Mouse (Mus musculus) right cerebral cortex, postnatal 14 days (tissue): Measurements from ENCODE around the gene Elf1.
"Not testable (repeated sequence)": the region's sequence is repeated elsewhere in the genome, so short reads cannot be mapped to it uniquely, and the experiment has no call there.

Source experiments
- DNase-seq: peaks from one replicate; pipeline ENCODE4 v3.0.0; 2022

Gene Elf1

GRCm38 (mm10) chr14:79521471-79522117 is 40.6 kb downstream of the Elf1 start:
- DNase-seq, result no peak

- no peak for DNase-seq
Observed at GRCm38 (mm10) chr14:79522387-79522786, 41.4 kb downstream of the Elf1 start.

- not testable (repeated sequence) for DNase-seq
Observed at GRCm38 (mm10) chr14:79526106-79526505, 45.1 kb downstream of the Elf1 start.

DNA sequence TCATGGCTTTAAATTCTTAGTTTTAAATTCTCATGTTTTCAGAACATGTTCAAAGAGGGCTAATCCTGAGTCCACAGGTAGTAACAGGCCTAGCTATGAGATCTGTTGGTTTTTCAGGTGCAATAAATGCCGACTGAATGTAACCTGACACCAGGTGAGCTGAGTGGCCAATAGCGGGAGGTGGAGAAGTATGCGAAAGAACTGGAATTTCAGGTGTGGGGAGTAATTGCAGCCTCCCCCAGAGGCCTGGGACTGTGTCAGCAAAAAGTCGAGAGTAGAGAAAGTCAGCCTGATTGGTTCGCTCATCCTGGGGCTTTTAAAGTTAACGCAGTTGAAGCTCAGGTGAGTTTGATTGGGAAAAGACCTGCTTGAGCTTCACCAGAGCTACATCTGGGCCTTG is 46.7 kb downstream of the Elf1 start:
- no peak for DNase-seq

GRCm38 (mm10) chr14:79529581-79530554 is 48.9 kb downstream of the Elf1 start:
- DNase-seq, result no peak

DNA sequence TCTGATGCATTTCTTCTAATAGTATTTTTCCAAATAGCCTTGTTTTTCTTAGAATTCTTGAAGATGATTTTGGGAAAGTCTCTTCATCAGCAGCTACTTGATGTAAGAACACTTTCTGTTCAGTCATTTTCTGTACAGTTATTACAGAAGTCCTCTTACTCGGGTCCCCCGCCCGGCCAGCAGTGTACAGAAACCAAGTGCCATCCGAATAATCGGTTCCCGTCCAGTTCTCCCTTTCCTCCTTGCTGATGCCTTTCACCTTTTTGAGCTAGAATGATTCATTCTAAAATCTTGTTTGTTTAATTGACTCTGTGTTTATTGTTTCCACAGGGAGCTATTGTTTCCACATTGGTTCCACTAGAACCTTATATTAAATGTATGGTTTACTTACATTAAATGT is 49.8 kb downstream of the Elf1 start:
- DNase-seq, result no peak

DNA sequence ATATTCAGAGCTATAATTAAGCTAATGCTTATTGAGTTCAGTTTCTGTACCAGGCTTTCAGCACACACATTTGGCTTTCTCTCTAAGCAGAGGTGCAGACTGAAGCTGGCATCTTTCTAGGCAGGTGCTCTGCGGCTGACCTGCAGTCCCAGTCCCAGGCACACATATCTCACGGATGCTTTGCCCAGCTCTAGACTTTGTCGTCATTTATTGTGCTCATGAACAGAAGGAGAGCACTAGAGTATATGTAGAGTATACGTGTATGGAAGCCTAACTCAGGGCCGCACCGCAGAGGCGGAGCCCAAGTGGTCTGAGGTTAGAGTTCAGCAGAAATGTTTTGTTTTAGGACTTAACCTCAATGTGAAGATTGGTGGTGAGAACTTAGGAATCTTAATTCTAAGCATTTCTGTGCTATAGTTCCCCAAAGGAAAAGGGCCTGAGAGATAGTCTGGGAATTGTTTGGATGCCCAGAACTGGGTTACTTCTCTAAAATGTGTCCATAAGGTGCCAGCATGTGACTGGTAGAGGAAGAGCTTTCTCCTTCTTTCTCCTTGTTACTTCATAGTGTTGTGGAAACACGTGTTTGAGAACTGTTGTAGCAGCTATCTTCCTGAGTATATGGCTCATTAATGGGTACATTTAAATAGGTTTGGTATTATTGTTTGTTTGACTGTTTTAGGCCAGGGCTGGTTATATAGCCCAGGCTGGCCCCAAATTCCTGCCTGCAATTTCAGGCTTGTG is 51.2 kb downstream of the Elf1 start:
- DNase-seq, result no peak

DNA sequence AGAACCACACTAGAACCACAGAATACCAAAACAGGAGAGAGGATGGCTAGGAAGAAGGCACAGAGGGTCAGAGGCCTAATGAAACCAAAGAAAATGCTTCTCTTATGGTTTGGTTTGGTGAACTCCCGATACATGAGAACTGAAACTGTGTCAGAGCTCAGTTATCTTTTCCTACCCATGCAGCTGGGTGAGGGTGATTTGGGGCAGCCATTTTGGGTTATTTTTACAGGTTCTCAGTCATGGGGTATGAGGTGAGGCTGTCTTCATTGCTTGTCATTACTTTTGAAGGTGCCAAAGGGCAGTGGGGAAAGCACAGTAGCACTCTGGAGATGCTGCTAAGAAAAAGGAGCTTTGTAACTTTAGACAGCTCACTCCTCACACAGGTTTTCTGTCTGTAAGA is 52.4 kb downstream of the Elf1 start:
- DNase-seq, result no peak

DNA sequence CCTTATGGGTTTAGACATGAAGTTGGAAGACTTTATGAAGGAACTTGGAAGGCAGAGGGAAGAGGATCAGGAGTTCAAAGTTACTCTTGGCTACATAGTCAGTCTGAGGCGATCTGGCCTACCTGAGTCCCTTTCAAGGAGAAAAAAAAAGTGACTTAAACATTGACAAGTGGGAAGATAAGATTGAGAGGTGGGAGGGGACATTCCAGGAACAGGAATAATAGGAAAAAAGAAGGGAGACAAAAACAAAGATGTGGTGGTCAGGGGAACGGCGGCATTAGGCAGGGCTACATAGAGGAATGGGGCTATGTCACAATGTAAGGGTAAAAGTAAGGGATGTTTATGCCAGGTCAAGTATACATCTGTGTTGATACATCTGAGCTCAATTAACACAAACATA is 53.2 kb downstream of the Elf1 start:
- DNase-seq, result no peak

DNA sequence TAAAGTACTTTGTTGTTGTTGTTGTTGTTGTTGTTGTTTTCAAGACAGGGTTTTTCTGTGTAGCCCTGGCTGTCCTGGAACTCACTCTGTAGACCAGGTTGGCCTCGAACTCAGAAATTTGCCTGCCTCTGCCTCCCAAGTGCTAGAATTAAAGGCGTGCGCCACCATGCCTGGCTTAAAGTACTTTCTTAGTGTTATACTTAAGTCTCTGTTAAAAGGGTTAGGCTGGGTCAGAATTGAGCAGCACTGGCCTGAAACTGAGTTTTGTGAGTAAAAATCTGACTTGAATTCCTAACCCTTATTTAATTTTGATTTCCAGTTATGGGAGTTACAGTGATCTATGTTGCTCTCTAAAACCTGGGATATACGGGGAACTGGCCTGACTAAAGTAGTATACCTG is 53.7 kb downstream of the Elf1 start:
- not testable (repeated sequence) for DNase-seq

GRCm38 (mm10) chr14:79535318-79535717 is 54.3 kb downstream of the Elf1 start:
- DNase-seq, result no peak

- no peak for DNase-seq
Observed at GRCm38 (mm10) chr14:79536011-79536410, 55.0 kb downstream of the Elf1 start.

DNA sequence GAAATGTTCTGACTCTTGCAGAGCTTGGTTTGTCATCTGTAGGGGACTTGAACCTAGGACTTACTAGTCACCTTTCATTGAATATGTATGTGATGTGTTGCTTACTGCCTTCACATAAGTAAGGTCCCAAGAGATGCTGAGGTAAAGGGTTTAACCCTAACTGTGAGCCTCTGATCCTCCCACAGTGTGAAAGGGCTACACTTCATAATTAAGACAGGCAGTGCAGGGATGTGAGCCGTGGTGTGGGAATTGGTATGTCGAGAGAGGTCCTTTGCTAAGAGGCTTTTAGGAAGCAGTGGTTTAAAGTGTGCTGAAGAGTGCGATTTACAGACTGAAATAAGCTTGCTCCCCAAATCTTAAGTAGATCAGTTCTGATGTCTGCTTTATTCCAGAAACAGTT is 55.8 kb downstream of the Elf1 start:
- DNase-seq, result no peak

- no peak for DNase-seq
Observed at GRCm38 (mm10) chr14:79537463-79537862, 56.5 kb downstream of the Elf1 start.

- no peak for DNase-seq
Observed at GRCm38 (mm10) chr14:79537921-79538320, 56.9 kb downstream of the Elf1 start.

DNA sequence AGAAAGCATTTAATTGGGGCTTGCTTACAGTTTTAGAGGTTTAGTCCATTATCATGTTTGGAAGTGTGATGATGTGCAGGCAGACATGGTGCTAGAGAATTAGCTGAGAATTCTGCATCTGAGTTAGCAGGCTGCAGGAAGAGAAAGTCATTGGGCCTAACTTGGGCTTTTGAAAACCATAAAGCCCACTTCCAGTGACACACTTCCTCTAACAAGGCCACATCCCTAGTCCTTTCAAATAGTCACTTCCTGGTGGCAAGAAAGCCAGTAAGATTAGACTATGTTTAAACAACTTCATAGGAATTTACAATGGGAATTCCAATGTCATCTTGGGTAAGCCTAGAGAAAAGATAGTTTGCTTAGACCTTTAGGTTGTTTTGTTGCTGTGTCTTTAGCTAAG is 60.6 kb downstream of the Elf1 start:
- DNase-seq, result no peak

GRCm38 (mm10) chr14:79549343-79549742 is 68.3 kb downstream of the Elf1 start:
- DNase-seq, result no peak

- no peak for DNase-seq
Observed at GRCm38 (mm10) chr14:79551929-79552328, 70.9 kb downstream of the Elf1 start.

- no peak for DNase-seq
Observed at GRCm38 (mm10) chr14:79552854-79553253, 71.9 kb downstream of the Elf1 start.

GRCm38 (mm10) chr14:79557796-79558195 is 76.8 kb downstream of the Elf1 start:
- no peak for DNase-seq

- peak; percentile 45 for DNase-seq
Observed at GRCm38 (mm10) chr14:79562745-79563144, 81.8 kb downstream of the Elf1 start.

DNA sequence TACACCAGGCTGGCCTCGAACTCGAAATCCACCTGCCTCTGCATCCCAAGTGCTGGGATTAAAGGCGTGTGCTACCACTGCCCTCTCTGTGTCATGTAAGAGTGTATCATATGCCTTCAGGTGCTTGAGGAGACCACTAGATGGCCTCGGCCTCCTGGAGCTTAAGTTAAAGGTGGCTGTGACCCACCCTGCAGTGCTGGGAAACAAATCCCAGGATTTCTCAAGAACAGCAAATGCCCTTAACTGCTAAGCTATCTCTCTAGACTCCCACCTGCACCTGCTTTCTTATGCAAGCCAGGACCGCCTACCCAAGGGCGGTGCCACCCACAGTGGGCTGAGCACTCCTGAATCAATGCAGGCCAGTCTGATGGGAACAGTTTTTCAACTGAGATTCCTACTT is 83.8 kb downstream of the Elf1 start:
- DNase-seq, result no peak

GRCm38 (mm10) chr14:79573482-79574191 is 92.6 kb downstream of the Elf1 start:
- no peak for DNase-seq
